Mouse (Mus musculus): Measurements from ENCODE around the gene Dvl3. TPM values are rescaled to one million over a fixed set of nuclear protein-coding genes. Genes with fewer than 3 reads are reported as not detected.
"Not testable (repeated sequence)": the region's sequence is repeated elsewhere in the genome, so short reads cannot be mapped to it uniquely, and the experiment has no call there.

Gene Dvl3
- total and polyA plus RNA-seq, 2 experiments from 2014 or later, result 11.4 to 36.9 TPM

DNA sequence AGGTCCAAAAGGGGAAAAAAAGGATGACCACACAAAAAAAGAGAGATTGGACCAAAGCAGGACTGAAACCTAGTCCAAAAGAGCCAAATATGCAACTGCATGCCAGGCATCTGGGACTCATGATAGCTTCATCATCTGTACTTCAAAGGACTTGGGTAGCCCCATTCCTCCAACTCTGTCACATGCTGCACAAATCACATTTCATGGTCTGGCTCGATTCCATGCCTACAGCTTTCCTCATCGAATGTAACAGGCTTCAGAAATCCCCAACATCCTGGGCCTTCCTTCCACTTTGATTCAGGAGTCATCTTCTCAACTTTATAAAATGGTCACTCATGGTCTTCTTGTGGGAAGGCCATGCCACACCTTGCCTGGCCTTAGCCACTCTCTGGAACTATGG is 35.0 kb upstream of the Dvl3 start:
- WGBS, result 77% methylated on average over 2 of the region's 2 CpGs
- DNase-seq (ENCODE audit: low spot score) (no peak), ATAC-seq (ENCODE audit: insufficient read depth, low read depth) (no peak)
- no peak overlapping the region for H3K4me2 ChIP-seq (ENCODE audit: low read depth, low read length)
- H3K4me3 ChIP-seq (ENCODE audit: low read depth, low read length), result no peak overlapping the region
- H3K36me3 ChIP-seq (replicated peaks; ENCODE audit: control insufficient read depth, insufficient read depth, low read length), result no peaks in the 10 kb centered on the region
- TF ChIP-seq CTCF (IDR thresholded peaks at IDR 0.05; ENCODE audit: low read depth), result no peak
- TF ChIP-seq EP300 (IDR thresholded peaks at IDR 0.05; ENCODE audit: low read depth), result no peak
- H3K9ac ChIP-seq (replicated peaks; ENCODE audit: low read depth, low read length), result no peak overlapping the region
- H3K27ac ChIP-seq (ENCODE audit: low read depth), result no peak overlapping the region
- H3K4me1 ChIP-seq (ENCODE audit: control insufficient read depth, insufficient read depth), result no peaks in the 10 kb centered on the region
- no peaks in the 10 kb centered on the region for H3K27me3 ChIP-seq (ENCODE audit: control insufficient read depth, insufficient read depth, low read length)
- no peaks in the 10 kb centered on the region for H3K9me3 ChIP-seq (replicated peaks; ENCODE audit: control insufficient read depth, low read length)

- not testable (repeated sequence) for H3K4me2 ChIP-seq (ENCODE audit: low read depth, low read length); ATAC-seq (ENCODE audit: insufficient read depth, low read depth); H3K4me1 ChIP-seq (ENCODE audit: control insufficient read depth, insufficient read depth); H3K27me3 ChIP-seq (ENCODE audit: control insufficient read depth, insufficient read depth, low read length); H3K9ac ChIP-seq (replicated peaks; ENCODE audit: low read depth, low read length); H3K27ac ChIP-seq (ENCODE audit: low read depth); H3K9me3 ChIP-seq (replicated peaks; ENCODE audit: control insufficient read depth, low read length); H3K4me3 ChIP-seq (ENCODE audit: low read depth, low read length); DNase-seq (ENCODE audit: low spot score); H3K36me3 ChIP-seq (replicated peaks; ENCODE audit: control insufficient read depth, insufficient read depth, low read length)
- 83% methylated on average over 6 of the region's 7 CpGs for WGBS
Measured at GRCm38 (mm10) chr16:20483716-20484115, 33.1 kb upstream of the Dvl3 start.

DNA sequence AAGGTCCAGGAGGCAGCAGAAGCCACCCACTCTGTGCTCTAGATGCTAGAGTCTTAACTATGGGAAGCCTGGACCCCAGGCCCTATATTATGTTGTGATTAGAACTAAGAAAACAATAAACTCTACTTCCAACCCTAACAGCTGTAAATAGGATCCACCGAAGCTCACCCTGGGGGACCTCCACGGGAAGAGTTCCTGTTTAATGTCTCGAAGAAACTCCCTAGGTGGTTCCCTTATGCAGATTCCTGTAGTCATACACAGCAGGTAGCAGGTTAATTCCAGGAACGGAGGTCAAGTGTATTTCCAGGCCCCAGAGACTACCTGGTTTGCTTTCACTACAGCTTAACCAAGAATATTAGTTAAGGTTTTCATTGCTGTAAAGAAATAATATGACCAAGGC is 31.7 kb upstream of the Dvl3 start:
- TF ChIP-seq EP300 (IDR thresholded peaks at IDR 0.05; ENCODE audit: low read depth) (no peak), CTCF (IDR thresholded peaks at IDR 0.05; ENCODE audit: low read depth) (no peak)
- ATAC-seq (ENCODE audit: insufficient read depth, low read depth) (no peak), DNase-seq (ENCODE audit: low spot score) (no peak)
- Histone ChIP-seq H3K27ac (ENCODE audit: low read depth) (no peak overlapping the region), H3K27me3 (ENCODE audit: control insufficient read depth, insufficient read depth, low read length) (no peaks in the 10 kb centered on the region), H3K4me1 (ENCODE audit: control insufficient read depth, insufficient read depth) (no peaks in the 10 kb centered on the region), H3K9ac (replicated peaks; ENCODE audit: low read depth, low read length) (no peak overlapping the region), H3K36me3 (replicated peaks; ENCODE audit: control insufficient read depth, insufficient read depth, low read length) (no peaks in the 10 kb centered on the region), H3K9me3 (replicated peaks; ENCODE audit: control insufficient read depth, low read length) (no peaks in the 10 kb centered on the region), H3K4me2 (ENCODE audit: low read depth, low read length) (no peak overlapping the region), H3K4me3 (ENCODE audit: low read depth, low read length) (no peak overlapping the region)
- WGBS, result 49% methylated on average over 4 of the region's 4 CpGs

DNA sequence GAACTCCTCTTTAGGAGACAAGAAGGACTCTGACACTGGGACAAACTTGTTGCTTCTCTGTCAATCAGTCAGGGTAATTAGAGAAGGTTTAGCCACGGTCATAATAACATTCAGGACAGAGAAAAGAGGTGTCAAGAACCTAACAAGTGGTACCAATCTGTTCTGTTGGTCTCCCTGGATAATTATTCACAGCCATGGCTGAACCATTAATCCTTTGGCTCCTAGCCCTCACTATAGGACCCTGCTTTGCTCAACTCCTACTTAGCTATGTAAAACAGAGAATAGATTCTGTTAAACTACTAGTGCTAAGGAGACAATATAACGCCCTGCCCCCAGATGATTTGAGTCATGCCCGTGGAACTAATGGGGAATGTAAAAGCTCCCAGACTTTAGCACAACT is 30.7 kb upstream of the Dvl3 start:
- H3K4me1 ChIP-seq (ENCODE audit: control insufficient read depth, insufficient read depth), result no peaks in the 10 kb centered on the region
- no peaks in the 10 kb centered on the region for H3K9me3 ChIP-seq (replicated peaks; ENCODE audit: control insufficient read depth, low read length)
- 69% methylated on average over 3 of the region's 3 CpGs for WGBS
- ATAC-seq (ENCODE audit: insufficient read depth, low read depth) (no peak), DNase-seq (ENCODE audit: low spot score) (no peak)
- TF ChIP-seq EP300 (IDR thresholded peaks at IDR 0.05; ENCODE audit: low read depth) (no peak), CTCF (IDR thresholded peaks at IDR 0.05; ENCODE audit: low read depth) (no peak)
- no peaks in the 10 kb centered on the region for H3K36me3 ChIP-seq (replicated peaks; ENCODE audit: control insufficient read depth, insufficient read depth, low read length)
- no peak overlapping the region for H3K27ac ChIP-seq (ENCODE audit: low read depth)
- no peak overlapping the region for H3K4me2 ChIP-seq (ENCODE audit: low read depth, low read length)
- no peak overlapping the region for H3K4me3 ChIP-seq (ENCODE audit: low read depth, low read length)
- no peaks in the 10 kb centered on the region for H3K27me3 ChIP-seq (ENCODE audit: control insufficient read depth, insufficient read depth, low read length)
- H3K9ac ChIP-seq (replicated peaks; ENCODE audit: low read depth, low read length), result no peak overlapping the region

DNA sequence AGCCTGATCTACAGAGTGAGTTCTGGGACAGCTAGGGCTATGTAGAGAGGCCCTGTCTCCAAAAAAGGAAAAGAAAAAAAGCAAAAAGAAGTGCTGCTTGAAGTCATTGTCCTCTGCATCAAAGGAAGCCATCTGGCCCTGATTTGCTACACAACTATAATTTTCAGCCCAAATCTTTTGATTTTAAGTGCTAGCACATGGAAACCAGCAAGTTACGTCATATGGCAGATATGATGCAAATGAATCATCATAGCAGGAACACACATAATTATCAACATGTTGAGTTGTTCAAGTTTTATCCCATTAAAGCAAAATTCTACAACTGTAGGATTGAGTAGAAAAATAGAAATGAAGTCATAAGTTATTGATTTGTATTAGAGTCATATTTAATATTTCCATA is 28.6 kb upstream of the Dvl3 start:
- no peak for DNase-seq (ENCODE audit: low spot score)
- ATAC-seq (ENCODE audit: insufficient read depth, low read depth), result no peak
- Histone ChIP-seq H3K4me2 (ENCODE audit: low read depth, low read length) (no peak overlapping the region), H3K27me3 (ENCODE audit: control insufficient read depth, insufficient read depth, low read length) (no peaks in the 10 kb centered on the region), H3K9me3 (replicated peaks; ENCODE audit: control insufficient read depth, low read length) (no peaks in the 10 kb centered on the region), H3K4me3 (ENCODE audit: low read depth, low read length) (no peak overlapping the region), H3K4me1 (ENCODE audit: control insufficient read depth, insufficient read depth) (no peaks in the 10 kb centered on the region), H3K9ac (replicated peaks; ENCODE audit: low read depth, low read length) (no peak overlapping the region), H3K36me3 (replicated peaks; ENCODE audit: control insufficient read depth, insufficient read depth, low read length) (no peaks in the 10 kb centered on the region), H3K27ac (ENCODE audit: low read depth) (no peak overlapping the region)
- TF ChIP-seq CTCF (IDR thresholded peaks at IDR 0.05; ENCODE audit: low read depth), result no peak
- no peak for TF ChIP-seq EP300 (IDR thresholded peaks at IDR 0.05; ENCODE audit: low read depth)
- WGBS, result 76% methylated on average over 1 of the region's 1 CpGs

- not testable (repeated sequence) for H3K27ac ChIP-seq (ENCODE audit: low read depth); H3K4me3 ChIP-seq (ENCODE audit: low read depth, low read length); H3K4me1 ChIP-seq (ENCODE audit: control insufficient read depth, insufficient read depth); H3K36me3 ChIP-seq (replicated peaks; ENCODE audit: control insufficient read depth, insufficient read depth, low read length); H3K9ac ChIP-seq (replicated peaks; ENCODE audit: low read depth, low read length); H3K4me2 ChIP-seq (ENCODE audit: low read depth, low read length); ATAC-seq (ENCODE audit: insufficient read depth, low read depth); H3K9me3 ChIP-seq (replicated peaks; ENCODE audit: control insufficient read depth, low read length); DNase-seq (ENCODE audit: low spot score); H3K27me3 ChIP-seq (ENCODE audit: control insufficient read depth, insufficient read depth, low read length)
- 84% methylated on average over 8 of the region's 9 CpGs for WGBS
Measured at GRCm38 (mm10) chr16:20488751-20489150, 28.0 kb upstream of the Dvl3 start.
